Mouse (Mus musculus): ENCODE results near the gene Slc16a5.
A peak's percentile ranks its signal among the peaks of the same experiment; 100 is the strongest.
"Not testable (repeated sequence)": the region's sequence is repeated elsewhere in the genome, so short reads cannot be mapped to it uniquely, and the experiment has no call there.

The Slc16a5 gene

DNA sequence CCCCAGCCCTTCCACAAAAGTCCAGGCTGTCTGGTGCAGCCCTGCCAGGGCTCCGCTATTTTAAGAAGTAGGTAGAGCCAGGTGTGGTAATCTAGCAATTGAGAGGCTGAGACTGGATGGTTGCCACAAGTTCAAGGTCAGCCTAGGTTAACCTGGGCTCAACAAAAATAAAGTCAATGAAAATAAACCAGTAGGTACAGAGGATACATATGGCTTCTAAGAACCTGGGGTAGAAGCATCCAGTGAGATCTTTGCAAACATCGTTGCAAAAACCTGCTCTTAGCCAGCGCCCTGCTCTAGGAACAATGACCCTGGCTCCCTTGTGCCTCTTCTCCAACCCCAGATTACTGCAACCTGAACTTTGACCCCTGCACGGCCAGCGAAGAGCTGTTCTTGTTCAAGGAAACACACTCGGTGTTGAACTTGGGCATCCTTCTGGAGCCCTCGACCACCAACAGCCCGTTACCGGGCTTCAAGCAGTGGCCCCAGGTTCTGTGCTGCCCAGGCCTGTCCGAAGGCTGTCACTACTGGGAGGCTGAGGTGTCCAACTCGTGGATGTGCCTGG is 14.9 kb upstream of the Slc16a5 start:
- no peak for DNase-seq (ENCODE audit: low spot score in 2 of 2)

DNA sequence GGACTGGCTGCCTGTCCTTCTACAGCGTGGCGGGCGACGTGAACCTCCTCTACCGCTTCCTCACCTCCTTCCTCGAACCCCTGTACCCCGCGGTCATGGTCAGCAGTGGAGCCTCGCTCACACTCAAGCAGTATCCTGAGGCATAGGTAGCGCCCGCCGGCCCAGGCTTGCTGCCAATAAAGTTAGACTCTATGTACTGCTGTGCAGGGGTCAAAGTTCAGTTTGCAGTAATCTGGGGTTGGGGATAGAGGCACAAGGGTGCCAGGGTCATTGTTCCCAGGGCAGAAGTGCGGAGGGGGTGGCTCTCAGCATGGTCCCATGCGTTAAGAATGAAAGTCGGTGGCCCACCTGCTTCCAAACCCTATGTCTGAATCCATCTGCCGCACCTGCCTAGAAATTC is 14.2 kb upstream of the Slc16a5 start:
- DNase-seq (ENCODE audit: low spot score in 2 of 2) = no peak

DNA sequence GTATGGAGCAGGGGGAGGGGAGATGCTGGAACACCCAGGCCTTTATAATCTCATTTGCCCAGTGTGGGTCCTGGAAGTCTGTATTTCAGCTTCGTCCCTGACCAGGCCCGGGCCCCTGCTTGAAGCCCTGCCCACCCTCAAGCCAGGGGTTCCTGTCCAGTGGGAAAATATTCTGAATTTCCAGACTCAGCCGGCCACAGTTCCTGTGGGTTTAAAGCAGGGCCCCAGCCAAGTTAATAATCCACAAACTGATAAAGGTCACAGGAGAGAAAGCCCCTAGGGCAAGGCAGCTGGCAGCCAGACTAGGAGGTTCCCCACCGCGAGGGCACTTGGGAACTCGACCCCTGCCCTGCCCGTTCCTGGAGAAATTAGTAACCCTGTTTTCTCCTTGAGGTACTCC is 13.3 kb upstream of the Slc16a5 start:
- no peak for DNase-seq (ENCODE audit: low spot score in 2 of 2)

DNA sequence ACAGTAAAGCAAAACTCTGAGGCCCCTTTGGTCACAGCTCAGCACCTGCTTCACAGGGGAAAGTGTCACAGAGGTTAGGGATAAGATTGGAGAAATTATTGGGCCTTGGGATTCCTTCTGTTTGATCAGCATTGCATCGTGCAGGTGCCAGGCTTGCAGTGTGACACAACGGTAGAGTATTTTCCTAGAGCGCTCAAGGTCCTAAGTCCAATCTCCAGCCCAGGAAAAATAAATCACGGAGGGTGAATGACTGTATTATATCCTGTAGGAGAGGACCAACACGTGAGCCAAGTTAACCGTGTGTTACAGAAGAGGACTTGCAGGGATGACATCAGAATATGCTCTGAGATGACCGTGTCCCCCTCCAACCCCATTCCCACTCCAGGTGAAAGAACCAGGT is 12.1 kb upstream of the Slc16a5 start:
- DNase-seq (ENCODE audit: low spot score in 2 of 2) = no peak

DNA sequence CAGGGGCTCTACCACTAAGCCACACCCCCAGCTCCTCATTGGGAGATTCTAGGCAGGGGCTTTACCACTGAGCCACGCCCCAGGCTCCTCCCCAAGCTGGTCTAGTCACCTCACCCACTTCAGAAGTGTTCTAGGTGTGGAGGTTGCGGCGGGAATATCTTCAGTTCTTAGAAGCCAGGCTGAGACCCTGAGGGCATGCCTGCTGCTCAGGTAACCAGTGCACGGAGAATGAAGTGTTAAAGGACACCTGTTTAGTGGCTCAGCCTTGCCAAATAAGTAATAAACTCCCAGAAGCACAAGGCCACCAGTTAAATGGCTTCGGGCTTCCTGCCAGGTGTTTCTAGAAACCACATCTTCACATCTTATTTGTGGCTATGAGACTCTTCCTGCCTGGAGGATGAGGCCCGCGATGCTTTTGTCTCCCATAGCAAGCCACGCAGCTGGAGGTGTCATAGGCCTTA is 10.5 kb upstream of the Slc16a5 start:
- DNase-seq (ENCODE audit: low spot score in 2 of 2) = peak; percentile 31 to 50

DNA sequence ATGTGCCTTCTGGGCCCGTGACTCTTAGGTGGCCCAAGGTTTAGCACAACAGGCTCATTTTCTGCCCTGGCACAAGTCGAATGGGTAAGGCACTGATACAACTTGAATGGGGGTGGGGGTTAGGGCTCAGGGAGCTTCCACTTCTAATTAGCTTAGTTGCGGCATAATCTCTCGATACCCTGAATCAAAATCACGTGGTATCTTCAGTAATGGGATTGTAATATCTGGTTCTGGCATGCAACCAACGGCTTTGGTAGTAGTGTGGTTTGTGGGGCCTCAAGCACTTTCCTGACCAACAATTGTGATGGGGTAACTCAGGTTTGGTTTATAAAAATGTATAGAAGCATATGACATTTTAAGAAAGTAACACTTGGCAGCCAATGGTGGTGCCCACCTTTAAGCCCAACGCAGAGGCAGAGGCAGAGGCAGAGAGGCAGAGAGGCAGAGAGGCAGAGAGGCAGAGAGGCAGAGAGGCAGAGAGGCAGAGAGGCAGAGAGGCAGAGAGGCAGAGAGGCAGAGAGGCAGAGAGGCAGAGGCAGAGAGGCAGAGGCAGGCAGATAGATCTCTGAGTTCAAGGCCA is 9.9 kb upstream of the Slc16a5 start:
- DNase-seq (ENCODE audit: low spot score in 2 of 2) = no peak

DNA sequence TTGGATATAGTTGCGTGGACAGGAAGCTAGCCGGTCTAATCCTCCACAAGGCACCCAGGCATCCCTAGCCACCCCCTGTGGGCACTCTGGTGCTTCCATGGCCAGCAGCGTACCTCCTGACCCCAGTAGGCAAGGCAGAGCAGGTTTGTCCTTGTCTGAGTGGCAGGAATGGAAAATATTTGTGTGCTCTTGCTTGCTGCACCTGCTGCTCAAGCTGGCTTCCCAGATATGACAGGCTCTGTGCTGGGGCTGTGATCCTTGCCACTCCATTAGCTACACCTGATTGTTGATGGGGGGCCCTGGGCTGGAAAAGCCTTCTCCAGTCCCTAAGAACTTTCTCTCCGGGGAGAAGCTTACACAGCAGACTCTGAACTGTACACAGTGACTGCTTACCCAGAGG is 9.0 kb upstream of the Slc16a5 start:
- DNase-seq (ENCODE audit: low spot score in 2 of 2) = no peak

DNA sequence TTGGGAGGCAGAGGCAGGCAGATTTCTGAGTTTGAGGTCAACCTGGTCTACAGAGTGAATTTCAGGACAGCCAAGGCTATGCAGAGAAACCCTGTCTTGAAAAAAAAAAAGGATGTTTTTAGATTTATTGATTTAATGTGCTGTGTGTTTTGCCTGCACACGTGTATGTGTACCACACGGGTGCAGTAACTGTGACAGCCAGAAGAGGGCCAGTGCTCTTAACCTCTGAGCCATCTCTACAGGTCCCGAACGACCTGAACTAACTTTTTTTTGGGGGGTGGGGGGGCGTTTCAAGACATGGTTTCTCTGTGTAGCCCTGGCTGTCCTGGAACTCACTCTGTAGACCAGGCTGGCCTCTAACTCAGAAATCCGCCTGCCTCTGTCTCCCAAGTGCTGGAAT is 7.5 kb upstream of the Slc16a5 start:
- DNase-seq (ENCODE audit: low spot score in 2 of 2) = not testable (repeated sequence)

DNA sequence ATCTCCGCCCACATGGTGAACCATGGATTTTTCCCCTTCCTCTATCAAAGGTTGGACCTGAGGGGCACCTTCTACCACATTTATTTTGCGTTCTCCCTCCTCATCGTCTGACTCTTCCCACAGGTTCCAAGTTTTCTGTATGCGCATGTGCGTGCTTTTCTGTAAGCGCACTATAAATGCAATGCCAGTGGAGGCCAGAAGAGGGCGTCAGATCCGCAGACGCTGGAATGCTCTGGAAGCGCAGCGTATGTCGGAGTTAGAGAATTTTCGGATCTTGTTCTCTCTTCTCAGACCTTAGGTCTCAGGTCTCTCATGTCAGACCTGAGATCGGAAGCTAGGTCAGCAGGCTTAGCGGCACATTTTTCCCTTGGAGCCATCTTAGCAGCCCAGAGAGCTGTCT is 6.7 kb upstream of the Slc16a5 start:
- no peak for DNase-seq (ENCODE audit: low spot score in 2 of 2)

DNA sequence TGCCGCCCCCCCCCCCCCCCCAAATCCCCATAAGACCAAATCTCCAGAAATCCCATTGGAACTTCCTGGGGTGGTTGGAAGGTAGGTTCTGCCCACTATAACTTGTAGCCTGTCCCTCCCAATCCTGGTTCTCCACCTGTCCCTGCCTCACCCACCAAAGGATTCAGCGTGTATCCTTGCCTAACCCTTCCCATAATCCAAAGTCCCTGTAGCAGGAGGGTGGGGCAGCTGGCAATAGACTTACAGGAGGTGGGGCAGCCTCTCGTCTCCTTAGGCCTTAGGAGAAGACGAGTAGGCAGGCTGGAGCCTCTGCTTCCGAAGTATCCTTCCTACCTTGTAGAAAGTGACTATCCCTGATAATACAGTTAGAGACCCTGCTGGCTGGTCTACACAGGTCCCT is 6.1 kb upstream of the Slc16a5 start:
- DNase-seq (ENCODE audit: low spot score in 2 of 2) = no peak

DNA sequence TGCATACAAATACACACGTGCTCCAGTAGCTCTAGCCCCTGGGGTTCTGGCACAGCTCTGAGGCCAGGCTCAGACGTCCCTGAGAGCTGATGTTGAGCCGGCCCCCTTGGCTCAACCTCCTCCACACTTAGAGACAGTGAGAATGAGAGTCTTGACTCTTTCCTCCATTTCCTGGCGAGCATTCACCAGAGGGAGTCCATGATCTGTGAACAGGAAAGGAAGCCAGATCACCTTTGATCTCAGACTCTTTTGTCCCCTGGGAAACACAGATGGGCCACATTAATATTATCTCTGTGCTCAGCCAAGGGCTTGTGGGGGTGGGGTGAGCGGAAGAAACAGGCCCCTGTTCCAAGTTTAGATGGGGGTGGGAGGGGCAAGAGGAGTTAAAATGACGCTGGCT is 4.9 kb upstream of the Slc16a5 start:
- DNase-seq (ENCODE audit: low spot score in 2 of 2) = no peak

DNA sequence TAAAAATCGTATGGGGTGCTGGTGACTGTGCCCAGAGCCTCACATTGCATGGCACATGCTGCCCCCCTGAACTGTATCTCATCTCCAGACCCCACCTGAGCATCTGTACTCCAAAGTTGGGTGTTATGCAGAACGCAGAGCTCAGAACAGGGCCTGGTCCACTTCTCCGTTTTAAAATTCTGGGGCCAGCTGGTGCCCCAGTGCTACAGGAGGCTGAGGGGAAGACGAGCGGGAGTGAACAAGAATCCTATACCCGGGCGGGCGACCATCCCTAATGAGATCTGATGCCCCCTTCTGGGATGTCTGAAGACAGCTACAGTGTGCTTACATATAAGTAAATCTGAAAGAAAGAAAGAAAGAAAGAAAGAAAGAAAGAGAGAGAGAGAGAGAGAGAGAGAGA is 1.3 kb upstream of the Slc16a5 start:
- no peak for DNase-seq (ENCODE audit: low spot score in 2 of 2)

DNA sequence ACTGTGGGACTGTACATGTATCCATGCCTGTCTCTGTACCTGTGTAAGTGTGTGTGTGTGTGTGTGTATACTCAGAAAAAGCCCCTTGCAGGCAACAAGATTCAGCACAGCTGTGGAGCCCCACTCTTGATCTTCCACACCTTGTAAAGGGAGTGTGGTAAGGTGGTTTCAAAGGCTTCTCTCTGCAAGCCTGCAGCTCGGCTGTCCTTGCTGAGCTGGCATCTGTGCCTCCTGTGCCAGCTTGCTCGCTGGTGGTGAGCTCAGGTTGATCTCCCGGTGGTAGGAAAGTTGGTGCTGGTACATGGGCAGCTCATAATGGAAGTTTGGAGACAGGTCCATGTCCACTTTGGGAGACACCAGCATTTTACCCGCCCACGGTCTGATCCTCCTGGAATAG is 430 bp upstream of the Slc16a5 start:
- DNase-seq (ENCODE audit: low spot score in 2 of 2) = no peak

DNA sequence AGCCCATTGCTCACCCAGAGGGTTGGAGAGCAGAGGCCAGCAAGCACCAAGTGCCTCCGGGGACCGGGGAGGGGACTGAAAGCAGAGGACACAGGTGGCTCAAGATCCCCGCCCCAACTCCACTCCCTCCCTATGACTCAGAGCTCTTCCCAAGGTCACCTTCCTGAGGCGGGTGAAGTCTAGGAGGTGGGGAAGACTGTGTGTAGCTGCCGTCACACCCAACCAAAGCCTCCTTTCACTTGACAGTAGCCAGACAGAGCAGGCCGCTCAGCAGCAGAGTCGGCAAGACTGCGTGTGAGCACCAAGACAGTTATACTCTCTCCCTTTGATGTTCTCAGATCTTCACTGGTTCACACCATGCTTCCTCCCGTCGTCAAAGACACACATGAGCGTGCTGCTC is 1.1 kb downstream of the Slc16a5 start:
- DNase-seq (ENCODE audit: low spot score in 2 of 2) = no peak

DNA sequence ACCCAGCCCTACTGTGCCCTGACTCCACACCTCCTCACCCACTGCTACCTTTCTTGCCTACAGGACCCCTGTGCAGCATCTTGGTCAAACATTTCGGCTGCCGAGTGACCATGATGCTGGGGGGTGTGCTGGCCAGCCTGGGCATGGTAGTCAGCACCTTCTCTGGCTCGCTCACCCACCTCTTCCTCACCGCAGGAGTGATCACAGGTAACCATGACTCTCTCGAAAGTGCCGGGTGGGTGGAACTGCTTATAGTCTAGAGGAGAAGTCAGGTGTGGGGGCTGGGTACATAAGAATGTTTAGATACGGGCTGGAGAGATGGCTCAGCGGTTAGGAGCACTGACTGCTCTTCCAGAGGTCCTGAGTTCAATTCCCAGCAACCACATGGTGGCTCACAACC is 2.6 kb downstream of the Slc16a5 start:
- DNase-seq (ENCODE audit: low spot score in 2 of 2) = no peak

DNA sequence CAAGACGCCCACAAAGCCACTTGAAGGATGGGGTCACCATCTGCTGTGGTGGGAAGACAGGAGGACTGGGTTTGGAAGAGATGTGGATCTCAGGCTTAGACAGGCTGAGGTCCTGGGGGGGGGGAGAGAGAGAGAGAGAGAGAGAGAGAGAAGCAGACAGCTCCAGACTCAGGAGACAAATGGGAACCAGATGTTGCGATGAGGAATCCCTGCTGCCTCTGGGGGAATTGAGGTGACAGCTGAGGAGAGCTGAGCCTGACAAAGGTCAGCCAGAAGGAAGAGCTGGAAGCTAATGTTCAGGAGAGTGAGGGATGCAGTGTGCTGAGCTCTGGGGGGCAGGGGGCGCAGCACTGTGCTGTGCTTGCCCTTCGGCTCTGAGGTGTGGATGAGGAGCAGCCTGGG is 4.9 kb downstream of the Slc16a5 start:
- no peak for DNase-seq (ENCODE audit: low spot score in 2 of 2)

DNA sequence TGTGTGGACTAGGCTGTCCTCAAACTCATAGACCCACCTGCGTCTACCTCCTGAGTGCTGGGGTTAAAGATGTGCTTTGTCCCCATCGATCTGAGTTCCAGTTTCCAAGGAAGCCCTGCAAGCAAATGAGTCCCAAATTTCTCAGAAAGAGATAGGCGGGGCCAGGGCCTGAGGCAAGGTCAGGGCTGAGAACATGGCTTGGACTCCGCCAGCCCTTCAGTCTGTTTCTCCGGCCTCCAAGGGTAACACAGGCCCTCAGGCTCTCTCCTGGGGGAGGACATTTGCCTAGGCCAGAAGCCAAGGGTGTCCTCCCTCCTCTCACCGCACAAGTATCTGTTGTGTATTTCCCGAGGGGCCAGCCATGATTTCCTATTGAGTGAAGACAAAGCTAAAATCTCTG is 9.9 kb downstream of the Slc16a5 start:
- no peak for DNase-seq (ENCODE audit: low spot score in 2 of 2)

DNA sequence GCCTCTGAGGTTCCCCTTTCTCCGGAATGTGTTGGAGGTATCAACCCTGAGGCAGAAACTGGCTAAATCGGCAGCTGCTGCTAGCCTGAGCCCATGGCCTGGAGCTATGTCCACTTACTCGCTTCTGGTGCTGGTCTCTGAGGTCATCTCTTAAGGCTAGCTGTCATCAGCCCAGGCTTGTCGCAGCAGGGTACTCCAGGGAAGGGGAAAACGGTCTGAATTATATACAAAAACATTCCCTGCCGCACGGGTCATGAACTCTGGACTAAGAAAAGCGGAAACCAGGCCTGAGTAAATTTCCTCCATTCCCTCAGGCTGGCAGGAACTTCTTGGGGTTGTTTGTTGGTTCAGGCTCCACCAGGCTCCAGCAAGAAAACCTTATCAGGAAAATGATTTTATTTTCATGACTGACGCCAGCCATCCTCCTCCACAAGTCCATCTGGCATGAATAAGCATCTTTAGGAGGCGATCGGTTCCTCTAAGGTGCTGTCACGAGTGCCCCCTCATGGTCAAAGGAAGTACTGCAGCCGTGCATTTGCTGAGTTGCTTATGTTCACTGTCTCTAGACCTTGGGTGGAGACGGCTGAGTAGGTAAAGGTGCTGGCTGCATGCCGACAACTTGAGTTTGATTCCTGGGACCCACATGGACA is 11.5 kb downstream of the Slc16a5 start:
- peak; percentile 82 to 89 for DNase-seq (ENCODE audit: low spot score in 2 of 2)

DNA sequence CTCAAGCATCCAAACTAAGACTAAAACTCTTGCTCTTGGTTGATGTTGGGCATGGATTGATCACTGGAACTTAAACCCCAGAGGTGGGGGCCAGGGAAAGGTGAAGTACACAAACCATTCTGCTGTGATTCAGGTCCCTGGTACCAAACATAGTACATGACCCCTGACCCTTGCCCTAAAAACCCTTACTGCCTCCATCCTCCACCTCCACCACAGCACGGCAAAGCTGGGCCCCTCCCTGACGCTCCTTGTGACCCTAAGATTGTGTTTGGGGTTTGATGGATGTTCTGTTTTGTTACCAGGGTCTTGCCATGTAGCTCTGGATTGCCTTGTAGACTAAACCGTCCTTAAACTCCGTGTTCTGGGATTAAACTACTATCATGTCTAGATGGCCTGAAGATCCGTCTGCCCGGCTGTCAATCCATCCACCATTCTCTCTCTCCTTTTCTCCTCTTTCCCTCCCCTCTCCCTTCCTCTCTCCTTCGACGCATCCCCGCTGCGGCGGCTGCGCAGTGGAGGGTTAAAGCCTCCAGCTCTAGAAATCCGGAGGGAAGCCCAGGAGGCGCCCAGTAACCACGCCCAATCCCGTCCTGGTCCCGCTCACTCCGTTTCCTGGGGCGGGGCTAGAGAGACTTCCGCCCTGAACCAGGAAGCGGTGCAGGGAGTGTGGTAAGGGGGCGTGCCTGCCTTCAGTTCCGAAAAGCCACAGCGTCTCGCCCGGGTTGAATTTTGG is 12.9 kb downstream of the Slc16a5 start, which contains the start of gene Armc7:
Armc7 (plus strand) TSS at position 643 of the 733 bp plus-strand sequence.
- peak; percentile 91 to 93 for DNase-seq (ENCODE audit: low spot score in 2 of 2)

DNA sequence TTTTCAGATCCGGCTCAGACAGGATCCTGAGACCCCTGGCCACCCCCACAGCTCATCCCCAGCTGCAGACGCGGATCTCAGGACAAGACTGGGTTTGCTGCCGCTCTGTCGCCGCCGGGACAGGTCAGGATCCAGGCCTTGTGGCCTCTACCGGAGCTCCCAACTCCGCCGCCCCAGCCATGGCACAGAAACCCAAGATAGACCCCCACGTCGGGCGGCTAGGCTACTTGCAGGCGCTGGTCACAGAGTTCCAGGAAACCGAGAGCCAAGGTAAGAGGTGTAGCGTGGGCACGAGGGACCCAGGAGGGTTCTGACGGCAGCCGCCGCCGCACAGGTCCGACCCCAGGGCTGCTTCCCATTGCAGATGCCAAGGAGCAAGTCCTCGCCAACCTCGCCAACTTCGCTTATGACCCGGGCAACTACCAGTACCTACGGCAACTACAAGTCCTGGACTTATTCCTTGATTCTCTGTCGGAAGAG is 13.5 kb downstream of the Slc16a5 start:
- DNase-seq (ENCODE audit: low spot score in 2 of 2) = no peak

DNA sequence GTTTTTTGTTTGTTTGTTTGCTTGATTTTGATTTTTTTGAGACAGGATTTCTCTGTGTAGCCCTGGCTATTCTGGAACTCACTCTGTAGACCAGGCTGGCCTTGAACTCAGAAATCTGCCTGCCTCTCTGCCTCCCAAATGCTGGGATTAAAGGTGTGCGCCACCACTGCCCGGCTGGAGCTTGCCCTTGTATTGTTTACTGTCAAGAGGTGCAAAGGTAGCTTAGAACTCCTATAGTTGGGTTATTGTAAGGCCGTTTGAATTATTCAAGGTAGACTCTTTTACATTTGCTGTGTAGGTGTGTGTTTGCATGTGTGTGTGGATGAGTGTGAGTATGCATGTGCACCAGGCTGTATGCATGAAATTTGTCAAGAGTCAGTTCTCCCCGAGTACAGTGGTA is 14.4 kb downstream of the Slc16a5 start:
- DNase-seq (ENCODE audit: low spot score in 2 of 2) = not testable (repeated sequence)

DNA sequence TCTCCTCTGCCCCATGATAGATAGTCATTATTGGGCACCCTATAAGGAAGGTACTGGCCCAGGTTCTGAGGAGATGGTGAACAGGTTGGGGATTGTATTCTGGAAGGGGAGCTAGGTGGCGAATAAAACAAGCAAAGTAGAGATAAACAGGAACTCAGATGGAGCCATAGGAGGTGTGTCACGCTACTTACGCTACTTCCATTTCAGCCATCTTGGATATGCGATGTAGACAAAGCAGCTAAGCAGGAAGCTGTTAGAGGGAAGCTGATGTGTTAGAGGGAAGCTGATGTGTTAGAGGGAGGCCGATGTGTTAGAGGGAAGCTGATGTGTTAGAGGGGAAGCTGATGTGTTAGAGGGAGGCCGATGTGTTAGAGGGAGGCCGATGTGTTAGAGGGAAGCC is 15.1 kb downstream of the Slc16a5 start:
- DNase-seq (ENCODE audit: low spot score in 2 of 2) = not testable (repeated sequence)

Measured in spleen, postnatal 36 days (tissue).